Mouse (Mus musculus) embryonic facial prominence, embryonic 14.5 days (tissue): ENCODE results near the gene Hist2h3b. TPM values are rescaled to one million over a fixed set of nuclear protein-coding genes. Genes with fewer than 3 reads are reported as not detected.
"Not testable (repeated sequence)": the region's sequence is repeated elsewhere in the genome, so short reads cannot be mapped to it uniquely, and the experiment has no call there.

Experiments
- ATAC-seq: fragments of 200-750 bp; cut with Nextera tagmentation; 2 replicates; pipeline ENCODE4 v1.8.0; 2017; ENCODE audit warnings: low read depth, moderate number of reproducible peaks, moderate TSS enrichment
- DNase-seq: peaks from one replicate; pipeline ENCODE4 v3.0.0-alpha.2; 2015; ENCODE audit warnings: low spot score
- H3K27ac ChIP-seq: fragments of 300-500 bp; sonication (generic); replicated peaks from 2 replicates; pipeline ENCODE4 v1.5.1; 2014; ENCODE audit warnings: low read depth, mild to moderate bottlenecking, low read length, moderate library complexity
- H3K27me3 ChIP-seq: fragments of 300-500 bp; sonication (generic); replicated peaks from 2 replicates; pipeline ENCODE4 v1.6.1; 2014; ENCODE audit warnings: low read length; ENCODE audit not compliant: control insufficient read depth, insufficient read depth
- H3K36me3 ChIP-seq: fragments of 300-500 bp; sonication (generic); 2 replicates; pipeline ENCODE4 v1.6.1; 2014; ENCODE audit warnings: low read length, mixed read lengths; ENCODE audit not compliant: control insufficient read depth, insufficient read depth
- H3K4me1 ChIP-seq: fragments of 300-500 bp; sonication (generic); 2 replicates; pipeline ENCODE4 v1.6.1; 2014; ENCODE audit warnings: antibody characterized with exemption, low read length; ENCODE audit not compliant: control insufficient read depth, insufficient read depth
- H3K4me2 ChIP-seq: fragments of 300-500 bp; sonication (generic); 2 replicates; pipeline ENCODE4 v1.6.1; 2014; ENCODE audit warnings: low read depth, mild to moderate bottlenecking, low read length, moderate library complexity, mixed read lengths
- H3K4me3 ChIP-seq: fragments of 300-500 bp; sonication (generic); 2 replicates; pipeline ENCODE4 v1.5.1; 2014; ENCODE audit warnings: low read depth, mild to moderate bottlenecking, low read length
- H3K9ac ChIP-seq: fragments of 300-500 bp; sonication (generic); 2 replicates; pipeline ENCODE4 v1.6.1; 2014; ENCODE audit warnings: low read depth, mild to moderate bottlenecking, low read length, moderate library complexity, mixed read lengths
- H3K9me3 ChIP-seq: fragments of 300-500 bp; sonication (generic); 2 replicates; pipeline ENCODE4 v1.6.1; 2016; ENCODE audit warnings: low read length; ENCODE audit not compliant: control insufficient read depth
- WGBS: fragments of 180-500 bp; shearing (Covaris S2); extraction: QIAGEN DNeasy Blood & Tissue Kit; methylation state at CpG from one replicate; pipeline ENCODE4 v1.1.7; 2014; 5-methylcytosine and 5-hydroxymethylcytosine counted together
- polyA plus RNA-seq: library from polyadenylated mRNA; unstranded; fragments of >200 nt; fragmentation: Nextera tagmentation; extraction: Ambion mirVana; gene quantifications from 2 replicates; pipeline ENCODE4 v1.2.1, GENCODE M21; 2014

Gene Hist2h3b
- polyA plus RNA-seq = 44.3 and 57.8 TPM in 2 replicates

GRCm38 (mm10) chr3:96268051-96268775 lies at the start of gene Hist2h3b:
Gene Hist2h3b (plus strand): TSS chr3:96268654.
- Histone ChIP-seq H3K36me3 (no peaks in the 10 kb centered on the region), H3K4me1 (peaks cover 15% of the 10 kb centered on the region), H3K9ac (peak within 1 kb of the TSS; percentile 71), H3K27me3 (no peaks in the 10 kb centered on the region), H3K9me3 (no peaks in the 10 kb centered on the region), H3K4me2 (peak within 1 kb of the TSS; percentile 79), H3K27ac (peak within 1 kb of the TSS; percentile 98), H3K4me3 (peak within 1 kb of the TSS; percentile 50)
- ATAC-seq (peak; percentile 72), DNase-seq (peak; percentile 97)
- 24% methylated on average over 28 of the region's 30 CpGs for WGBS

GRCm38 (mm10) chr3:96219191-96219641 lies 49.2 kb upstream of the Hist2h3b start:
- Histone ChIP-seq H3K27me3 (no peaks in the 10 kb centered on the region), H3K4me2 (peak overlapping the region; percentile 88), H3K9ac (peak overlapping the region; percentile 92), H3K4me3 (peak overlapping the region; percentile 66), H3K4me1 (peaks cover 25% of the 10 kb centered on the region), H3K36me3 (no peaks in the 10 kb centered on the region), H3K27ac (peak overlapping the region; percentile 98), H3K9me3 (no peaks in the 10 kb centered on the region)
- ATAC-seq (peak; percentile 8; the same call in 1 of the 2 replicates), DNase-seq (no peak)
- WGBS = under 1% methylated on average over 12 of the region's 12 CpGs

GRCm38 (mm10) chr3:96219661-96220130 lies 48.8 kb upstream of the Hist2h3b start, which contains the start of the genes Bola1 and Hist2h2ab:
Gene Bola1 (minus strand): TSS chr3:96219709.
Gene Hist2h2ab (plus strand): TSS chr3:96219865.
- peak; percentile 97 for DNase-seq
- Histone ChIP-seq H3K9ac (peak within 1 kb of the TSS; percentile 92), H3K36me3 (no peaks in the 10 kb centered on the region), H3K27me3 (no peaks in the 10 kb centered on the region), H3K4me1 (peaks cover 25% of the 10 kb centered on the region), H3K4me2 (peak within 1 kb of the TSS; percentile 88), H3K9me3 (no peaks in the 10 kb centered on the region), H3K27ac (peak within 1 kb of the TSS; percentile 98), H3K4me3 (peak within 1 kb of the TSS; percentile 66)
- ATAC-seq = peak; percentile 87
- WGBS = under 1% methylated on average over 35 of the region's 37 CpGs

- WGBS = under 1% methylated on average over 20 of the region's 47 CpGs
Observed at GRCm38 (mm10) chr3:96220131-96220764, 48.2 kb upstream of the Hist2h3b start.

GRCm38 (mm10) chr3:96220765-96221639 lies 47.5 kb upstream of the Hist2h3b start, which contains the start of the genes Hist2h2ac and Hist2h2be:
Gene Hist2h2ac (minus strand): TSS chr3:96220880.
Gene Hist2h2be (plus strand): TSS chr3:96221119.
- peak within 1 kb of the TSS; percentile 98 for H3K27ac ChIP-seq
- H3K9ac ChIP-seq = peak within 1 kb of the TSS; percentile 92
- H3K4me3 ChIP-seq = peak within 1 kb of the TSS; percentile 66
- WGBS = under 1% methylated on average over 41 of the region's 43 CpGs
- DNase-seq = peak; percentile 98
- peaks cover 25% of the 10 kb centered on the region for H3K4me1 ChIP-seq
- no peaks in the 10 kb centered on the region for H3K27me3 ChIP-seq
- H3K9me3 ChIP-seq = no peaks in the 10 kb centered on the region
- ATAC-seq = peak; percentile 91
- peak within 1 kb of the TSS; percentile 88 for H3K4me2 ChIP-seq
- no peaks in the 10 kb centered on the region for H3K36me3 ChIP-seq

More at GRCm38 (mm10) chr3:96220131-96220764, 48.2 kb upstream of the Hist2h3b start:
- H3K36me3 ChIP-seq, H3K27me3 ChIP-seq, H3K9me3 ChIP-seq: not testable (repeated sequence)
- H3K27ac ChIP-seq = peak overlapping the region; percentile 98
- peak; percentile 56 for DNase-seq
- peak overlapping the region; percentile 92 for H3K9ac ChIP-seq
- H3K4me3 ChIP-seq = peak overlapping the region; percentile 66
- peaks cover 25% of the 10 kb centered on the region for H3K4me1 ChIP-seq
- H3K4me2 ChIP-seq = peak overlapping the region; percentile 88
- ATAC-seq = peak; percentile 2; the same call in 1 of the 2 replicates

GRCm38 (mm10) chr3:96221640-96222038 lies 46.8 kb upstream of the Hist2h3b start:
- Histone ChIP-seq H3K27ac (peak overlapping the region; percentile 98), H3K4me1 (peaks cover 25% of the 10 kb centered on the region), H3K4me3 (peak overlapping the region; percentile 66), H3K4me2 (peak overlapping the region; percentile 88), H3K9ac (peak overlapping the region; percentile 60), H3K9me3 (no peaks in the 10 kb centered on the region), H3K27me3 (no peaks in the 10 kb centered on the region), H3K36me3 (no peaks in the 10 kb centered on the region)
- no peak for DNase-seq
- WGBS = 14% methylated on average over 9 of the region's 9 CpGs
- ATAC-seq = no peak

GRCm38 (mm10) chr3:96222774-96223173 lies 45.7 kb upstream of the Hist2h3b start:
- peaks cover 25% of the 10 kb centered on the region for H3K4me1 ChIP-seq
- no peaks in the 10 kb centered on the region for H3K27me3 ChIP-seq
- DNase-seq (no peak), ATAC-seq (no peak)
- H3K9me3 ChIP-seq = no peaks in the 10 kb centered on the region
- H3K36me3 ChIP-seq = no peaks in the 10 kb centered on the region
- 92% methylated on average over 4 of the region's 4 CpGs for WGBS
- peak overlapping the region; percentile 88 for H3K4me2 ChIP-seq
- no peak overlapping the region for H3K27ac ChIP-seq
- no peak overlapping the region for H3K4me3 ChIP-seq
- no peak overlapping the region for H3K9ac ChIP-seq

GRCm38 (mm10) chr3:96225421-96225820 lies 43.0 kb upstream of the Hist2h3b start:
- no peaks in the 10 kb centered on the region for H3K9me3 ChIP-seq
- H3K4me2 ChIP-seq = no peak overlapping the region
- no peak for DNase-seq
- 28% methylated on average over 2 of the region's 2 CpGs for WGBS
- H3K4me3 ChIP-seq = no peak overlapping the region
- H3K36me3 ChIP-seq = no peaks in the 10 kb centered on the region
- no peak for ATAC-seq
- H3K27ac ChIP-seq = no peak overlapping the region
- no peak overlapping the region for H3K9ac ChIP-seq
- H3K4me1 ChIP-seq = peaks cover 19% of the 10 kb centered on the region
- no peaks in the 10 kb centered on the region for H3K27me3 ChIP-seq
